Mouse (Mus musculus) naive thymus-derived CD4-positive, alpha-beta T cell, adult 5 months (primary cell): ENCODE results near the gene Gm5072. TPM values are rescaled to one million over a fixed set of nuclear protein-coding genes. Genes with fewer than 3 reads are reported as not detected.

Experiments used
- polyA plus RNA-seq: library from polyadenylated mRNA; unstranded; fragments of 100-300 nt; shearing (Covaris generic); gene quantifications from one replicate; pipeline ENCODE4 v1.2.1, GENCODE M21; 2017

Gene Gm5072
- polyA plus RNA-seq = not detected

GRCm38 (mm10) chrX:91392200-91392599 lies at the start of gene Gm5072:
Gm5072 (plus strand) TSS chrX:91392500.

Other genes with a start within 250 kb of the Gm5072 start
- gene Mageb2, start 60.8 kb upstream of the Gm5072 start, polyA plus RNA-seq = not detected
- gene Gm8914, start 87.6 kb downstream of the Gm5072 start, polyA plus RNA-seq = not detected
- gene 1700084M14Rik, start 183.4 kb downstream of the Gm5072 start, polyA plus RNA-seq = not detected
- gene Gm14781, start 239.7 kb downstream of the Gm5072 start, polyA plus RNA-seq = not detected